Mouse (Mus musculus) retina, postnatal 1 day (tissue): ENCODE data around the gene Tcf7l2.

Experiments used
- DNase-seq: peaks from one replicate; pipeline ENCODE4 v3.0.0-alpha.2; 2012

The Tcf7l2 gene

GRCm38 (mm10) chr19:55797834-55798233 lies 56.2 kb downstream of the Tcf7l2 start:
- DNase-seq, result no peak

GRCm38 (mm10) chr19:55799411-55799810 lies 57.8 kb downstream of the Tcf7l2 start:
- DNase-seq, result no peak

- DNase-seq, result no peak
These were observed 58.4 kb downstream of the Tcf7l2 start for GRCm38 (mm10) chr19:55800059-55800458.

- DNase-seq, result no peak
These were observed 61.5 kb downstream of the Tcf7l2 start for GRCm38 (mm10) chr19:55803121-55803520.

DNA sequence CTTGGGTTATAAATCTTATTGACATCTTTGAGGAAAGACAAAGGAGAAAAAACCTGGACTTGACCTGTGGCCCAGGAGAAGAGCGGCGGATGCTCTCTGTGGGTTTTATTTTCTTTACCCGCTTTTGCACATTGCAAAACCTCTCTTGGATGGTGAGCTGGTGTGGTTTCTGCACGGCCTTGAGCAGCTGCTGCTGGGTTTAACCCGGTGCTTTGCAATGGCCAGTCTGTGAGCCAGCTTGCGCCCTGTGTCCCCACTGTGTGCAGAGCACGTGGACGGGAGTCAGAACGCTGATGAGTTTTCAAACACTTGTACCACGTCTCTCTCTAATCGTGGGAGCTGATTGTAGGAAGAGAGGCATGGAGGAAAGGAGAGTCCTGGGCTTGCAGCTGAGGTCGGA lies 62.2 kb downstream of the Tcf7l2 start:
- DNase-seq, result no peak

DNA sequence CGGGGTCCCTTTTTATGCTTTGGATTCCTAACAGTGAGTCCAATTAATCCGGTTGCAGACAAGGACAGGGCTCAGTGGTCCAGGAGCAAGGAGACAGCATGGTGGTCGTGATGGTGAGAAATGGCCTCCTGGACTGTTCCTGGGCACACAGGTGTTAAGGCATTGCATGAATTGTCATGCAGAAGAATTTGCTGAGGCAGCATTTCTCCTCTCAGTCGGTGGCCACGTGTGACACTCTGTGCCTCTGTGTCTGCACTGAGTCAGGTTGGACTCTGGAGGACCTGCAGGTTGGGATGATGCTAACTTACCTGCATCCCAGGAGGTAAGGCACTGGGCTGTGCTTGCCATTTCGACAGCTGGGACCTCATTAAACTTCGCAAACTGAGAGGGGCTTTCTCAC lies 63.2 kb downstream of the Tcf7l2 start:
- no peak for DNase-seq

DNA sequence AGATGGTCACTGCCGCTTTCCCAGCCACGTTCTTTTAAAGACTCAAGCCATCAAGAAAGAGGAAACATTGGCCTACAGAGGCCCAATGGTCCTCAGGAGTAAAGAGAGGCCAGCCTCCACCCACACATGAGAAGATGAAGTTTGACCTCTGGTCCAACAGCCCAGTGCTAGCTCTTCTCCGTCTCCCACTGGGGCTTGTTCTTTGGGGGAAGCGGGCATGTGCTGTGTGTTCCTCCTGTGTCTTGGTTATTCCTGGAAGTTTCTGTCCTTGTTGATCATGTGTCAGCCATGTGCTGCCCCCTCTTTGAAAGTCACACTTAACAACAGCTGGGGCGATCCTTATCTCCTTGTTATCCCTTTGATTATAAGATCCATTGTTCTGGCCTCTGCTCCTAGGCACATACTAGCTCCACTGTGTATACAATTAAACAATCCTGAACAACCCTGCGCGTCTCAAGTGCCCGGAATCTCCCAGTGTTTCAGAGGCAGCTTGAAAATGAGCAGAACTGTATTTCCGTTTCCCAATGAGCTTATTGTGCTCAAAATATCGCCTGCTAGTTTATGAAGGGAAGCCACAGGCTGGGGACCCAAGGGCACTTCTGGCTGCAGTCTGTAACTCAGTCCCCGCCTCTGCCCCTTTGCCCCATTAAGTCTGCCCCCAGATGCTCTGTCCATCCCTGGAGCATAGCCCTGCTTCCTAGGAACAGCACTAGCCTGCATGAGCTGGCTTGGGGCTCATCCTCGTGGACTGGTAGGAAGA lies 65.0 kb downstream of the Tcf7l2 start:
- peak; percentile 43 for DNase-seq

DNA sequence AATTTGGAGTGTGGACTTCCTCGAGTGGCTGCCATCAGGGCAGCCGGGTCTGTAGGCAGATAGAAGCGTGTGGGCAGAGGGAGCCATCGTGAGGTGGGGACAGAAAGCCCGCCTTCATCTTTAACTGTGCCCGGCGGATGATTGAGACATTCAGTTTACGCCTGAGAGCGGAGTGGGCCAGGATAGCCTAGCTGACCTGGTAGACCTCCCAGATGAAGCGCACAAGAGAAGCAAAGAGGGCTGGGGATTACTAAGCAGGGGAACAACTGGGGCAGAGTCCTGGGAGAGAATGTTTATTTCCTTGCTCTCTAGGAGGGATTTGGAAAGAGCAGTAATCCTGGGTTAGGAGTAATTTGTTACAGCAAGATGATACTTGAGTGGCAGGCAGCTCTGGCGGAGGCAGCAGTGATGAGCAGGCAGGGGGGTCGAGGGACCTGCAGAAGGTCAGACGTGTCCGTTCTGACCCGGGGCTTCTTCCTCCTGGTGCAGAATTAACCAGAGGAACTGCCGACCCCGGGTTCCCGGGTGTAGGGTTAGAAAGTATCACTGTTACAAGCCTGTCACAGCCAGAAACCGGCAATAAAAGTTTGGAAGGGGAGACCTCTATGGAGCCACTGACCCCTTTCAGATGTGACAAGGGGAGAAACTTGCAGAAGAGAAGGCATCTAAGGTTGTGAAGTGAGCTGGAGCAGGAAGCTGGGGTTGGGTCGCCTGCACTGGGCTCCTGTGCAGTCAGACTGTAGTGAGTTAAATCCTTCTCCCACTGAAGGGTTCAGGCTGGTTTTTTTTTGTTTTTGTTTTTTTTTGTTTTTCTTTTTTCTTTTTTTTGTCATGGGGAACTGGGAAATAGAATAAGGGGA lies 65.8 kb downstream of the Tcf7l2 start:
- peak; percentile 62 for DNase-seq

GRCm38 (mm10) chr19:55808304-55808703 lies 66.7 kb downstream of the Tcf7l2 start:
- no peak for DNase-seq

DNA sequence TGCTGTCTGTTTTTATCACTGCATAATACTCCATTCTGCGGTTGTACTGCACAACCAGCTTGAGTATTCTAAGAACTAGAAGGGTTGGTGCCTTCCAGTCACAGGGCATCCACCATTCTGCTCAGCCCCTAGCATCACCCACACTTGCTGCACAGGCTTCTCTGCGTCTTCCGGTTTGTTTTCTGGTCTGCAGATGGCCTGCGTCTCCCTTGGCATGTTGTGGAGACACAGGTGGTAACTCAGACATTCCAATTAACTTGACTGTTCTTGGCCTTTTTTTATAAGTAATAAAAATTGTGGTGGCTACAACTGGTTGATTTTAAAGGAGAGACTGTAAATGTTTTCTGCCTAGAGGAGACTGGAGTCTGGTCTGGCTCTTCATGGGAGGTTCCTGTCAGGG lies 67.9 kb downstream of the Tcf7l2 start:
- no peak for DNase-seq

- DNase-seq, result no peak
These were observed 70.6 kb downstream of the Tcf7l2 start for GRCm38 (mm10) chr19:55812236-55812635.

DNA sequence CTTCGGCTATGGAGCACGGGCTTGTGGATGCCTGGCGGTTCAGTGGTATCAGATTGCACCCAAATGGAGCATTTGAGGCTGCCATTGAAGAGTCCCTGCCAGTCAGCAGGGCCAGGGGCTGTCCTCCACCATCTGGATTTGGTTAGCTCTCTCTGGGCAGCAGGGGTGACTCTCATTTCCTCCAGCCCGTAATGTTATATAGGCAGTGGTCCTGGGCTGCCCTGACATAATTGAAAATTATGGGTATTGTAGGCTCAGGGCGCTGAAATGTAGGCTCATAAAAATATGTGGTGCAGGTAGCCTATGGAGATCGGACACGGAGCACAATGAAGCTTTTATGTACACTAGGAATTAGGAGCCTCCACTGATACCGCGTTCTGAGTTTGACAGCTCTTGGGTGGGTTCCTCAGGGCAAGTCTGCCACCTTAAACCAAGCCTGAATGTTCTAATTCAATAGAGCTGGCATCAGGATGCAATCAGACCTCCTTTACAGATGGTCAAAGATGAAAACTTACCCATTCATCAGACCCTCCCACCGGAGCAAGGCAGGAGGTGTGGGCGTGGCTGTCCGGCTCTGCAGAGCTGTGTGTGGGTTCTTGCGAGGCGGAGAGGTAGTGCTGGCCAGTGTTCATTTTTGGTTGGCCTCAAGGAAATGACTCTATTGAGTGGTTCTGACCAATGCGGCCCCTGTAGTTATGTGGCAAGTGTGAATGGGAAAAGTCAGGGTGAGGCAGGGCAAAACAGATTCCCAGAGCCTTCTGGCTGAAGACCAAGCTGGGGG lies 73.6 kb downstream of the Tcf7l2 start:
- DNase-seq, result no peak

- no peak for DNase-seq
These were observed 75.4 kb downstream of the Tcf7l2 start for GRCm38 (mm10) chr19:55816974-55817373.

- no peak for DNase-seq
These were observed 78.6 kb downstream of the Tcf7l2 start for GRCm38 (mm10) chr19:55820202-55820601.

GRCm38 (mm10) chr19:55825001-55825827 lies 83.6 kb downstream of the Tcf7l2 start:
- peak; percentile 68 for DNase-seq

GRCm38 (mm10) chr19:55825951-55826507 lies 84.4 kb downstream of the Tcf7l2 start:
- peak; percentile 29 for DNase-seq

- peak; percentile 18 for DNase-seq
These were observed 86.1 kb downstream of the Tcf7l2 start for GRCm38 (mm10) chr19:55827613-55828259.

DNA sequence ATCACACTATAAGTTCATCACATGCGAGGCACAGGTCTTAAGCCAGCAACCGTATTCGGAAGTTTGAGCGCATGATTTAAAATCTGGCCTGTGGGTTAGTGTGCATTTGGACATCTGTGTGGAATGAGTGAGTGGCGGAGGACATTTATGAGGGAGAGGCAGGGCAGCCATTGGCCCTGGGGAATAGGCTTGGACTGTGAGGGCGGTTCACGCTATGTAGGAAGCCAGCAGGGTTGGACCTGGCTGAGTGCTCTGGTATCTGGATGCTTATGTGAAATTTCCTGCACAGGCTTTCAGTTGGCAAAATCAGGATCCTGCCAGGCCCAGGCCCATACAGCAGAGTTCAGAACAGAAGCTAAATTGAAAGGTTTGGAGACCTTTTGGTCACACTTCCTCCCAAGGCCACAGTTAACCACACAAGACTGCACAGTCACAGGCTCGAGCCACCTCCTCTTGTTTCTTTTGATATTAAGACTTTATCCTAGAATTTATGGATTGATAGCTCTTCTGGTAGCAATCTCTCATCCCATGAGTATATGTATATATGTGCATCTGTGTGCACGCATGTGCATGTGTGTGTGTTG lies 89.4 kb downstream of the Tcf7l2 start:
- DNase-seq, result no peak

DNA sequence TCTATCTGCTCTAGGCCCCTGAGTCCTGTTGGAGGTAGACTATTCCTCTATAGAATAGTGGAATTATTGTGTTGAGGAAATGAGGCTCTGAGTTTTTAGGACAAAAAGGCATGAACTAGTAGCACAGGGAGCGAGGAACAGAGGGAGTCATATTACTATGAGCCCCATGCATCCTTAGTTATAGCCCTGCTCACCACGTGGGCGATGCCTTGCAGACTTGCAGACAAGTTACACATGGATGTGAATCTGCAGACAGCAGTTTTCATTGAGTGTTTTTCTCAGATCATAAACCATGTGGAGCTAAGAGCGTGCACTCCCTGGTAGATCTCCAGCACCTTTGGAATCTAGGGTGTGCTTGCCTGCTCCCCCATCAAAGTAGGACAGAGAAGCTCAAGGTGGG lies 90.5 kb downstream of the Tcf7l2 start:
- DNase-seq, result no peak

DNA sequence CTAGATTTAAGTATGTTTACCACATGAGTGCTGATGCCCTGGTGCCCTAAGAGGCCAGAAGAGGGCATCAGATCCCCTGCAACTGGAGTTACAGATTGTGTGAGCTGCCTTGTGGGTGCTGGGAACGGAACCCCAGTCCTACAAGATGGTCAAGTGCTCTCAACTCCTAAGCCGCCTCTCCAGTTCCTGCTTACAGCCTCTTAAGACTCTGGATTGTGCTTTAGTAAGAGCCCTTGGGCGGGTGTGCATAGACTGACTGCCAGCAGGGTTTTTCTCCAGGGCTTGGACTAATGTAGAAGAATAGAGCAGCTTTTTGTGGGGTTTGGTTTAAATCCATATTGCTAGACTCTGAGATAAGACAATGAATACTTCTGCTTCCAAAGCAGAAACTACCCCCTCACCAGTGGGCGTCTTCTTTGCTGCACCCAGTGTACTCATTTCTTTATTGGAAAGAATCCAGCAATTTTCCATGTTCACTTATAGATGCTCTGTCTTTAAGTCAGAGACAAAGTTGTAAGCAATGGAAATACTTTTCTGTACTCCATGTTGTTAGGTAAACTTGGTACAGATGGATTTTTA lies 92.3 kb downstream of the Tcf7l2 start:
- no peak for DNase-seq
